Mouse (Mus musculus) bone marrow, adult 2 months (tissue): ENCODE measurements around the gene Wfdc16.

Experiments used
- CTCF ChIP-seq: fragments of 200-500 bp; IDR thresholded peaks from 2 replicates; pipeline ENCODE4 v1.5.1; 2011; ENCODE audit warnings: low read length, control low read depth; ENCODE audit not compliant: control insufficient read depth, insufficient read depth
- POLR2A ChIP-seq: fragments of 200-500 bp; IDR thresholded peaks from 2 replicates; pipeline ENCODE4 v1.6.1; 2011; ENCODE audit warnings: low read depth, mild to moderate bottlenecking, control low read depth, low read length, borderline replicate concordance; ENCODE audit not compliant: control insufficient read depth

DNA sequence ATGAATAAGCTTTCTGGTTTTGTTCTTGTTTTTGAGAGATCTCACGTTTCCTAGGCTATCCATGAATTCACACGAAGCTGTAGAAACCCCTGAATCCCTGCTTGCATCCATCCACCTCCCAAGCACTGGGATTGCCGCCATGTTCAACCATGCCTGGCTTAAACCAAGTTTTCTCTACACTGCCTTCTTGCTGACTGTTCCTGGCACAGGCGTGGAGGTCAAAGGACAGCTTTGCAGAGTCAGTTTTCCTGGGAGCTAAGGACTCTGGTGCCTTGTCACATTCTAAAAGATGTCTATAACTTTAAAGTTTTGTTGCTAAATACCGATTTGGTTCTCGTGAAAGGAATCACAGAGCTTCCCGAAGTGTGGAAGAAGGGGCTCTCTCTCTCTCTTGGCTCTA, 26.3 kb upstream of the Wfdc16 start:
- TF ChIP-seq POLR2A, result no peak
- TF ChIP-seq CTCF, result no peak
